Mouse (Mus musculus): ENCODE results near the gene Rab4a.
A peak's percentile ranks its signal among the peaks of the same experiment; 100 is the strongest.

Gene Rab4a

GRCm38 (mm10) chr8:123854733-123855475, 49.1 kb downstream of the Rab4a start:
- no peak for DNase-seq

GRCm38 (mm10) chr8:123857361-123857760, 51.6 kb downstream of the Rab4a start:
- no peak for DNase-seq

- no peak for DNase-seq
Measured at GRCm38 (mm10) chr8:123858574-123858940, 52.8 kb downstream of the Rab4a start.

GRCm38 (mm10) chr8:123858941-123859647, 53.3 kb downstream of the Rab4a start:
- peak; percentile 95 for DNase-seq

GRCm38 (mm10) chr8:123859648-123860259, 54.0 kb downstream of the Rab4a start, which contains the start of gene Ccsap:
Ccsap (minus strand) TSS chr8:123860209.
- peak; percentile 65 for DNase-seq

- DNase-seq = no peak
Measured at GRCm38 (mm10) chr8:123860386-123860785, 54.6 kb downstream of the Rab4a start.

GRCm38 (mm10) chr8:123865786-123866185, 60.0 kb downstream of the Rab4a start:
- no peak for DNase-seq

GRCm38 (mm10) chr8:123866971-123867370, 61.2 kb downstream of the Rab4a start:
- DNase-seq = no peak

- DNase-seq = no peak
Measured at GRCm38 (mm10) chr8:123872048-123872447, 66.3 kb downstream of the Rab4a start.

GRCm38 (mm10) chr8:123873364-123873763, 67.6 kb downstream of the Rab4a start:
- DNase-seq = no peak

GRCm38 (mm10) chr8:123874324-123874723, 68.5 kb downstream of the Rab4a start:
- DNase-seq = no peak

- DNase-seq = no peak
Measured at GRCm38 (mm10) chr8:123877865-123878264, 72.1 kb downstream of the Rab4a start.

GRCm38 (mm10) chr8:123880271-123880670, 74.5 kb downstream of the Rab4a start:
- no peak for DNase-seq

GRCm38 (mm10) chr8:123880821-123881350, 75.1 kb downstream of the Rab4a start:
- DNase-seq = no peak

GRCm38 (mm10) chr8:123882412-123882811, 76.6 kb downstream of the Rab4a start:
- DNase-seq = no peak

- DNase-seq = no peak
Measured at GRCm38 (mm10) chr8:123883094-123883493, 77.3 kb downstream of the Rab4a start.

All from thymus, postnatal 25 days (tissue).